Mouse (Mus musculus) hindbrain, embryonic 14.5 days (tissue): Measurements from ENCODE around the gene Fgfr2. TPM values are rescaled to one million over a fixed set of nuclear protein-coding genes. Genes with fewer than 3 reads are reported as not detected.

ENCODE experiments used
- ATAC-seq: fragments of 200-750 bp; cut with Nextera tagmentation; 2 replicates; pipeline ENCODE4 v1.8.0; 2017; ENCODE audit warnings: moderate number of reproducible peaks, mild to moderate bottlenecking, moderate TSS enrichment, moderate library complexity; ENCODE audit not compliant: low FRiP score
- DNase-seq: peaks from one replicate; pipeline ENCODE4 v3.0.0-alpha.2; 2015; ENCODE audit warnings: low spot score
- H3K27ac ChIP-seq: fragments of 300-500 bp; sonication (generic); 2 replicates; pipeline ENCODE4 v1.5.1; 2014; ENCODE audit warnings: mild to moderate bottlenecking, moderate library complexity
- H3K27me3 ChIP-seq: fragments of 300-500 bp; sonication (generic); 2 replicates; pipeline ENCODE4 v1.6.1; 2014; ENCODE audit warnings: mild to moderate bottlenecking, low read length, mixed read lengths; ENCODE audit not compliant: control insufficient read depth, insufficient read depth
- H3K36me3 ChIP-seq: fragments of 300-500 bp; sonication (generic); replicated peaks from 2 replicates; pipeline ENCODE4 v1.6.1; 2014; ENCODE audit not compliant: control insufficient read depth, insufficient read depth
- H3K4me1 ChIP-seq: fragments of 300-500 bp; sonication (generic); replicated peaks from 2 replicates; pipeline ENCODE4 v1.6.1; 2014; ENCODE audit warnings: antibody characterized with exemption, low read length, mixed read lengths; ENCODE audit not compliant: control insufficient read depth, insufficient read depth
- H3K4me2 ChIP-seq: fragments of 300-500 bp; sonication (generic); replicated peaks from 2 replicates; pipeline ENCODE4 v1.6.1; 2014; ENCODE audit warnings: mild to moderate bottlenecking, moderate library complexity
- H3K4me3 ChIP-seq: fragments of 300-500 bp; sonication (generic); replicated peaks from 2 replicates; pipeline ENCODE4 v1.5.1; 2014; ENCODE audit warnings: mild to moderate bottlenecking, low read length
- H3K9ac ChIP-seq: fragments of 300-500 bp; sonication (generic); 2 replicates; pipeline ENCODE4 v1.6.1; 2014
- H3K9me3 ChIP-seq: fragments of 300-500 bp; sonication (generic); 2 replicates; pipeline ENCODE4 v1.6.1; 2016; ENCODE audit warnings: low read length; ENCODE audit not compliant: control insufficient read depth
- WGBS: fragments of 180-500 bp; shearing (Covaris S2); extraction: QIAGEN DNeasy Blood & Tissue Kit; methylation state at CpG from one replicate; pipeline ENCODE4 v1.1.7; 2014; 5-methylcytosine and 5-hydroxymethylcytosine counted together
- polyA plus RNA-seq: library from polyadenylated mRNA; unstranded; fragments of >200 nt; fragmentation: Nextera tagmentation; extraction: Ambion mirVana; gene quantifications from 2 replicates; pipeline ENCODE4 v1.2.1, GENCODE M21; 2014

Gene Fgfr2
- polyA plus RNA-seq, 1 experiment from 2014 or later, result 43.5 TPM

DNA sequence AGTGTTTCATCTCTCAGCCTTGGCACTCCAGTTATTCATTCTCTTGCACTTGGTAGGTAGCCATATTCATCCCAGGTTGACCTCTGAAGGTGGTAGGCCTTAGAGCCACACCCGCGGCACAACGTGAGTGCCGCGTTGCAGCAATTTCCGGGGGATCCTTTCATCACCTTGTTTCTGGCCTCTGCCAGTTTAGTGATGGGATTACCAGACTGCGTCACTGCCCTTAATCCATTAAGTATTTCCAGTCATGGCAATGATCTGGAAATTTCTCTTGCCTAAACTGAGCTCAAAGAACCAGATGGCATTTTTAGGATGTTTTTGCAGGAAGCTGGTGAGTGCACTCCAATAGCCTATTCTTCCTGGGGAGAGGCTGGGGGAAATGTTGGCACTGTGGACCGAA is 233.5 kb downstream of the Fgfr2 start:
- WGBS, result 95% methylated on average over 8 of the region's 8 CpGs
- no peaks in the 10 kb centered on the region for H3K27me3 ChIP-seq
- no peak overlapping the region for H3K27ac ChIP-seq
- no peak for DNase-seq
- H3K4me3 ChIP-seq, result no peak overlapping the region
- H3K36me3 ChIP-seq, result peaks cover 8% of the 10 kb centered on the region
- no peak for ATAC-seq
- no peak overlapping the region for H3K4me2 ChIP-seq
- no peaks in the 10 kb centered on the region for H3K9me3 ChIP-seq
- no peaks in the 10 kb centered on the region for H3K4me1 ChIP-seq
- H3K9ac ChIP-seq, result no peak overlapping the region

DNA sequence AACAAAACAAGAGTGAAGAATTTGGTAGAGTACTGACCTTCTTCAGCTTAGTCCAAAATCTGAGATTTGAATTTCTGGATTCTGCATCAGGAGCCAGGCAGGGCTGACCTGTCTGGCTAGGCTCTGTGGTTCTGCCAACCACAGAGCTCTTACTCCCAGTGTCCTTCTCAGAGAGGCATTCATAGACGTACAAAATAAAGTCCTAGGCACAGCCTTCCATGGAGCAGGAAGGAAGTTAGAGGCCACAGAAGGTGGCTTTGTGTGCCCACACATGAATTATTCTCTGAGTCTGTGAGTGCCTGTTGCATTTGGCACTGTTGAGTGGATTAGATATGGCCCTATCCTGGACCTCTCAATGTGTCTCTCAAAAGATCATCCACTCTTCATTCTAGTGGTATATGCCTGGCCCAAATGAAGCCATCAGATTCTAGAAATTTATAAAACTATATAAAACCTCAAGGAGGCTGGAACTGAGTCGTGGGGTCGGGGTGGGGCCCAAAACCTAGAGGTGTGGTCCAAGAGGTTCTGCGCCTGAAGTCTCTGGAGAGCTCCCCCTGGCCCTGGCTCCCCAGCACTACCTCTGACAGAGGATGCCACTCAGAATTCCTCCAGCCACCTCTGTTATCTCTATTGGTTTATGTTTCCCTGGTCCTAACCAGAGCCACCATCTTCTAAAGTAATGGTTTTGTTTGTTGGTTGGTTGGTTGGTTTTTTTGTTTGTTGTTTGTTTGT is 234.5 kb downstream of the Fgfr2 start:
- no peaks in the 10 kb centered on the region for H3K27me3 ChIP-seq
- ATAC-seq (no peak), DNase-seq (no peak)
- H3K4me3 ChIP-seq, result no peak overlapping the region
- peaks cover 18% of the 10 kb centered on the region for H3K36me3 ChIP-seq
- no peak overlapping the region for H3K4me2 ChIP-seq
- H3K27ac ChIP-seq, result no peak overlapping the region
- no peaks in the 10 kb centered on the region for H3K9me3 ChIP-seq
- H3K4me1 ChIP-seq, result no peaks in the 10 kb centered on the region
- no peak overlapping the region for H3K9ac ChIP-seq
- 74% methylated on average over 4 of the region's 4 CpGs for WGBS

DNA sequence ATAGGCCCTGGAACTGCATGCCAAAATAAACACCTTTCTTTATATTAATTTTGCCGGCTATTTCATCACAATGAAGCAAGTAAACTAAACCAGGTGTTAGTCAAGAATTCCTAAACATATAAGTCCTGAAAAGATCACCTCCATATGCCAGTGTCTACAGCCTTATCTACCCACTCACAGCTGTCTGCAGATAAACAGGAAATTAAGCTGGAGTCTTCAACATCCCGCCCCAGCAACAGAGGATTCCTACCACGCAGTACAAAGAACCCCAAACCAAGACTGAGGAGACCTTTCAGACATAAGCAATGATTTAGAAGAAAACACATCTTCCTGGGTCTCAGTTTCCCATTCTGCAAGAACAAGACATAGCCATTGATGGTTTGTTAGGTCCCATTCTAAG is 235.1 kb downstream of the Fgfr2 start:
- H3K27ac ChIP-seq, result no peak overlapping the region
- no peaks in the 10 kb centered on the region for H3K27me3 ChIP-seq
- no peak overlapping the region for H3K9ac ChIP-seq
- ATAC-seq (no peak), DNase-seq (no peak)
- H3K36me3 ChIP-seq, result peaks cover 24% of the 10 kb centered on the region
- H3K4me1 ChIP-seq, result no peaks in the 10 kb centered on the region
- H3K4me2 ChIP-seq, result no peak overlapping the region
- no peaks in the 10 kb centered on the region for H3K9me3 ChIP-seq
- H3K4me3 ChIP-seq, result no peak overlapping the region
- WGBS, result 94% methylated on average over 3 of the region's 3 CpGs

DNA sequence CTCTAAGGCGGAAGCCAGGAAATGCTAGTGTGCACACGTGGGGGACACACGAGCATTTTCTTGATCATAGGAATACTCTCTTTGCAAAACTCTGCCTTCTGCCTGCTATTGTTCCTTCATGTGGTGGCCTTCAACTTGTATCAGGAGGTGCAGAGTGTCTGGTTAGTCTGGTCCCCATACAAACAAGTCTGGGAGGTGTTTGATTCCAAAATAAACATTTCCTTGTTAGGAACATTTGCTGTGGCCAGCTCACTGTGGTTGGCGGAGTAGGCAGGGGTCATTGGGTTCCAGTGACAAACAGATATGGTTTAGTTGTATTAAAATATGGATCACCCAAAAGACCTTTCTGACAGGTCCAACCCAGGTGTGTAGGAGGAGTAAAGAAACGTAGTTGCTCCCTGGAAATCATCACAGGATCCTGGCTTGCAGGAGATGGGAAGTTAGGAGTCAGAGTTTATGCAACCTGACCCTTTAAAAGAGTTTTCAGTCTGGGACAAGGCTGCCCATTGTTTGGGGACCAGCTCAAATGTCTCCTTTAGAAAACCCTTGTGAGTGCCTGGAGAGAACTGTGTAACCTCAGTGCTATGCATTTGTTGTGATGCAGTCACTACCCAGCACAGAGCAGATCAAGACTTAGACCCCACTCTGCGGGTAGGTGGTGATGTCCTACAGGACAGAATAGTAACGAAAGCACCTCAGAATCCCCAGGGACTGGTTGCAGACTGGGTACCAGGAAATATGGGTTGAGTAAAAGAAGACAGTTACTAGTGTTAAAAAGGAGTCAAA is 235.9 kb downstream of the Fgfr2 start:
- DNase-seq, result no peak
- H3K27me3 ChIP-seq, result no peaks in the 10 kb centered on the region
- H3K4me1 ChIP-seq, result no peaks in the 10 kb centered on the region
- H3K4me2 ChIP-seq, result no peak overlapping the region
- no peak for ATAC-seq
- no peak overlapping the region for H3K9ac ChIP-seq
- peaks cover 32% of the 10 kb centered on the region for H3K36me3 ChIP-seq
- H3K27ac ChIP-seq, result no peak overlapping the region
- WGBS, result 80% methylated on average over 7 of the region's 7 CpGs
- H3K4me3 ChIP-seq, result no peak overlapping the region
- H3K9me3 ChIP-seq, result no peaks in the 10 kb centered on the region

DNA sequence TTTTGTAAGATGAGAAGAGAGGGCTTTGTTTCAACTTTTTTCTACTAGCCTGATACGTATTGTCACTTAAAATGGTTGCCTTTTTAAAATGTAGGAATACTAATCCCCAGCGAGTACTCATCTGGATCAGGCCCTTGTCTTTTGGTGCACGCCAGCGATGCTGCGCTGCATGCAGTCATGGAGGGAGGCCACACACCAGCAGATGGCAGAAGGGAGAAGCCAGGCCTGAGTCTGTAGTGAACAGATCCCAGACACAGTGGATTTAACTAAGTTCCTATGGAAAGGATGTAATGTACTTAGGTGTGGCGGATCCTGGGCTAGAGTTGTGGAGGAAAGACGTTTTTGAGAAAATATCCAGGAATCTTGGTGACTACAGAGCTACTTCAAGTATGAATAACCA is 239.1 kb downstream of the Fgfr2 start:
- no peak overlapping the region for H3K4me2 ChIP-seq
- DNase-seq (no peak), ATAC-seq (no peak)
- H3K4me1 ChIP-seq, result no peaks in the 10 kb centered on the region
- H3K9ac ChIP-seq, result no peak overlapping the region
- no peaks in the 10 kb centered on the region for H3K9me3 ChIP-seq
- no peaks in the 10 kb centered on the region for H3K27me3 ChIP-seq
- H3K27ac ChIP-seq, result no peak overlapping the region
- 95% methylated on average over 7 of the region's 7 CpGs for WGBS
- no peak overlapping the region for H3K4me3 ChIP-seq
- peaks cover 63% of the 10 kb centered on the region for H3K36me3 ChIP-seq

DNA sequence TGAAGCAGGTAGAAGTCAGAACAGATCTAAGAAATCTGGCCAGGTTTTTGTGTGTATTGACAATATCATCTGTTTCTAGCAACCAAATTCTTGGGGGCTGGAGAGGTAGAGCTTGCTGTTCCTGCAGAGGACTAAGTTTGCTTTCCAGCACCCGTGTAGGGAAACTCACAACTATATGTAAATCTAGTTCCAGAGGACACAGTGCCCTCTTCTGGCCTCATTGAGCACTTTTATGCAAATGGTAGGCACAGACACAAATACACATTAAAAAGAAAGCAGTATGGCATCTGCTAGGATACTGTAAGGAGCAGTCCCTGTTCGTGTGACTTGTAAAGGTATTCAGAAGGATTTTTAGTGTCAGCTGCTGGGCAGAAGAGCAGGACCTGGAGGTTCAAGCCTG is 240.8 kb downstream of the Fgfr2 start:
- Histone ChIP-seq H3K9me3 (no peaks in the 10 kb centered on the region), H3K9ac (no peak overlapping the region), H3K27me3 (no peaks in the 10 kb centered on the region), H3K4me3 (no peak overlapping the region), H3K4me2 (no peak overlapping the region), H3K4me1 (no peaks in the 10 kb centered on the region), H3K27ac (no peak overlapping the region), H3K36me3 (peaks cover 79% of the 10 kb centered on the region)
- 69% methylated on average over 2 of the region's 2 CpGs for WGBS
- DNase-seq (peak; percentile 33), ATAC-seq (no peak)

DNA sequence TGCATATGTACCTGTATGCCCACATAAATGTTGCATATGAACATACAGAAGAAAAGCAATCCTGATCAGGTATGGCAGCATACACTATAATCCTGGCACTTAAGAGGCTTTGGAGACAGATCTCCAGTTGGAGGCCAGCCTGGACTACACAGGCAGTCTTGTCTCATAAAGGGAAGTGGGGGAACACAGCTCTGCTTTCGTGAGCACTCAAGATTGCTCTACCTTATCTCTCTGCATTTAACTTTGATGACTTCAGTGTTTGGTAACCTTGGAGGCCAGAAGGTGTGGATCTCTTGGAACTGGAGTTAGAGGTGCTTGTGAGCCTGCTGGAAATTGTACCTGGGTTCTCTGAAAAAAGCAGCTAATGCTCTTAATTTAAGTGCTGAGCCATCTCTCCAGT is 242.9 kb downstream of the Fgfr2 start:
- Histone ChIP-seq H3K9me3 (no peaks in the 10 kb centered on the region), H3K36me3 (peaks cover 98% of the 10 kb centered on the region), H3K4me2 (no peak overlapping the region), H3K4me3 (no peak overlapping the region), H3K27ac (no peak overlapping the region), H3K9ac (no peak overlapping the region), H3K4me1 (no peaks in the 10 kb centered on the region), H3K27me3 (no peaks in the 10 kb centered on the region)
- no peak for DNase-seq
- 92% methylated on average over 1 of the region's 1 CpGs for WGBS
- no peak for ATAC-seq

DNA sequence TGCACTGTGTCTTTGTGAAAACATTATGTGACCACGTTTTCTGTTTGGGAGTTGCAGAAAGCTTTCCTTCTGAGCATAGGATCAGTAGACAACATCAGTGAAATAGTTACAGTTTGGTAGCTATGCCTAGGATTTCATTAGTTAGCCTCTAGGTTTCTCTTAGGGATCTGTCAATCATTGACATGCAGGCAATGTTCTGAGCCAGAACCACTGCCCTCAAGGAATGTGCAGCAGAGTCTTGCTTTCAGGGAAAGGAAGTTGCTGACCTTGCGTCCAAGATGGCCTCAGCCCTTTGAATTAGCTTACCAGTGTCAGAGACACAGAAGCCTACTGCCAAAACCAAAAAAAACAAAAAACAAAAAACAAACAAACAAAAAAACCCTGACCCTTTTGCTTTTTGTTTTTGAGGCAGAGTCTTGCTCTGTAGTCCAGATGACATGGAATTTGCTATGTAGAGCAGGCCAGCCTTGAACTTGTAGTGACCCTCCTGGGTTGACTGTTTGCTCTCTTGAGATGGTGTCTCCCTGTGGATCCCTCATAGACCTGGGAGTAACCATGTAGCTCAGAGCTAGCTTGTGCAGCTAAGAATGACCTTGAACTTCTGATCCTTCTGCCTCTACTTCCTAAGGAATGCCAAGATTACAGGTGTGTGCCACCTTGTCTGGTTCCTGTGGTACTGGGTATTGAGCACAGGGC is 247.6 kb downstream of the Fgfr2 start:
- no peak for DNase-seq
- no peak overlapping the region for H3K27ac ChIP-seq
- no peaks in the 10 kb centered on the region for H3K4me1 ChIP-seq
- H3K27me3 ChIP-seq, result no peaks in the 10 kb centered on the region
- peaks cover 90% of the 10 kb centered on the region for H3K36me3 ChIP-seq
- no peak overlapping the region for H3K4me3 ChIP-seq
- 89% methylated on average over 2 of the region's 2 CpGs for WGBS
- no peak overlapping the region for H3K4me2 ChIP-seq
- ATAC-seq, result no peak
- no peak overlapping the region for H3K9ac ChIP-seq
- no peaks in the 10 kb centered on the region for H3K9me3 ChIP-seq

DNA sequence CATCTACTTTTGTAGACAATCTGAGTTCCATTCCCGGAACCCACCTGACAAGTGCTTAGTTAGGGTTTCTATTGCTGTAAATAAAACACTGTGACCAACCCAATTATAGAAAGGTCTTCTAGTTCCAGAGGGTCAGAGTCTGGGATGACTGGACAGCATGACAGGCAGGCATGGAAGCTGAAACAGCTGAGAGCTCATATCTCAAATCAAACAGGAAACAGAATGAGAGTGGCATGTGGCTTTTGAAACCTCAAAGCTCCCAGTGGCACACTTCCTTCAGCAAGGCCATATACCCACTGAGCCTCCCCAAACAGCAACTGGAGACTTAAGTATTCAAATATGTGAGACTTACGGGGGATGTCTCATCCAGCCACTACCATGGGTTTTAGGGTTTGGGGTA is 250.1 kb downstream of the Fgfr2 start:
- 91% methylated on average over 2 of the region's 2 CpGs for WGBS
- H3K4me3 ChIP-seq, result no peak overlapping the region
- no peaks in the 10 kb centered on the region for H3K27me3 ChIP-seq
- no peak for ATAC-seq
- H3K9me3 ChIP-seq, result no peaks in the 10 kb centered on the region
- peaks cover 88% of the 10 kb centered on the region for H3K36me3 ChIP-seq
- H3K4me2 ChIP-seq, result no peak overlapping the region
- no peak for DNase-seq
- no peak overlapping the region for H3K27ac ChIP-seq
- H3K9ac ChIP-seq, result no peak overlapping the region
- no peaks in the 10 kb centered on the region for H3K4me1 ChIP-seq
